In the genomic region with DNA sequence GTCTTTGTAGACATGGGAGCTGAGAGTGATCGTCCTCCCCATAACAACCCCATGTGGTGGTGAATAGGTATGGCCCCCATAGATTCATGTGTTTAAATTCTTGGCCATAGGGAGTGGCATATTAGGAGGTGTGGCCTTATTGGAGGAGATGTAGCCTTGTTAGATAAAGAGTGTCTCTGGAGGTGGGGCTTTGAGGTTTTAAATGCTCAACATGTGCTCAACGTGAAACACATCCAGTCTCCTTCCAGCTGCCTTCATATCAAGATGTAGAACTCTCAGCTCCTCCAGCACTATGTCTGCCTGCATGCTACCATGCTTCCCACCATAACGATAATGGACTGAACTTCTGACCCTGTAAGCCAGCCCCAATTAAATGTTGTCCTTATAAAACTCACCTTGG, we compare ENCODE assay signal across 33 mouse cellular contexts. TPM values are rescaled to one million over a fixed set of nuclear protein-coding genes. Genes with fewer than 3 reads are reported as not detected.
"Had no signal": no experiment of that assay in that cellular context is flagged by ENCODE, and none has a peak within 500 bp of the region (broad histone marks: within the 10 kb centered on the region; RNA-seq: fewer than 3 reads in every experiment).

No protein-coding gene starts in this region.

- H3K36me3 ChIP-seq: heart, embryonic 13.5 days; heart, embryonic 15.5 days; hindbrain, embryonic 13.5 days; hindbrain, embryonic 15.5 days; kidney, embryonic 15.5 days; limb, embryonic 13.5 days; limb, embryonic 15.5 days; liver, embryonic 12.5 days had no signal

- H3K27me3 ChIP-seq: limb, embryonic 13.5 days; limb, embryonic 15.5 days had no signal

- DNase-seq: gastrocnemius, adult 2 months; gastrocnemius, postnatal 10 days; gastrocnemius, postnatal 25 days; heart, adult 2 months; heart, postnatal 14 days; heart, postnatal 36 days; kidney, adult 11 months; kidney, adult 2 months; kidney, adult 9 months; kidney, postnatal 14 days; kidney, postnatal 36 days; layer of hippocampus, postnatal 36 days; left cerebral cortex, postnatal 4 days had no signal

- H3K4me3 ChIP-seq: gastrocnemius, adult 2 months; heart, adult 2 months; heart, embryonic 13.5 days; heart, embryonic 15.5 days; hindbrain, embryonic 13.5 days; hindbrain, embryonic 15.5 days; kidney, embryonic 15.5 days; limb, embryonic 13.5 days; limb, embryonic 15.5 days; liver, embryonic 12.5 days had no signal

- H3K27ac ChIP-seq: gastrocnemius, adult 2 months; heart, adult 2 months; heart, embryonic 13.5 days; heart, embryonic 15.5 days; hindbrain, embryonic 13.5 days; hindbrain, embryonic 15.5 days; hindbrain, postnatal 0 days; kidney, embryonic 15.5 days; kidney, postnatal 0 days; limb, embryonic 13.5 days; limb, embryonic 15.5 days; liver, embryonic 12.5 days; liver, embryonic 14.5 days had no signal

- ATAC-seq: hindbrain, postnatal 0 days; intestine, embryonic 16.5 days; liver, embryonic 12.5 days had no signal

- H3K9me3 ChIP-seq: heart, embryonic 13.5 days; heart, embryonic 15.5 days; hindbrain, embryonic 13.5 days; hindbrain, embryonic 15.5 days; kidney, embryonic 15.5 days; limb, embryonic 13.5 days; limb, embryonic 15.5 days; liver, embryonic 12.5 days had no signal

- H3K4me1 ChIP-seq: heart, embryonic 15.5 days; hindbrain, embryonic 15.5 days; limb, embryonic 13.5 days; limb, embryonic 15.5 days had no signal

RNA-seq across cellular contexts. Expression of a gene that starts 53.5 kb away (rescaled TPM):
- total RNA-seq: granulocyte monocyte progenitor cell, adult 5-6 weeks; hematopoietic stem cell, adult 5-6 weeks had no signal
- polyA plus RNA-seq: limb, embryonic 11.5 days had no signal

RNA-seq across cellular contexts. Expression of a gene that starts 59.9 kb away (rescaled TPM):
- total RNA-seq: gastrocnemius, adult 2 months; gastrocnemius, postnatal 10 days; gastrocnemius, postnatal 25 days; gastrocnemius, postnatal 4 days; granulocyte monocyte progenitor cell, adult 5-6 weeks; heart, adult 2 months; heart, postnatal 36 days; hematopoietic stem cell, adult 5-6 weeks; hindbrain, postnatal 0 days; left cerebral cortex, adult 18-20 months; liver, adult 2 months had no signal
- polyA plus RNA-seq: heart, adult 2 months; heart, embryonic 11.5 days; hindbrain, embryonic 11.5 days; kidney, adult 2 months; limb, embryonic 11.5 days; limb, embryonic 13.5 days; liver, adult 2 months; liver, embryonic 14.5 days had no signal
